Mouse (Mus musculus): Measurements from ENCODE around the gene Dhx36. TPM values are rescaled to one million over a fixed set of nuclear protein-coding genes. Genes with fewer than 3 reads are reported as not detected.

Gene Dhx36
- polyA plus RNA-seq, 1 experiment from 2014 or later, result 49.0 TPM

GRCm38 (mm10) chr3:62418387-62419138 lies 88.2 kb downstream of the Dhx36 start:
- Histone ChIP-seq H3K9ac (no peak overlapping the region), H3K4me1 (no peaks in the 10 kb centered on the region), H3K27ac (no peak overlapping the region), H3K27me3 (no peaks in the 10 kb centered on the region), H3K9me3 (no peaks in the 10 kb centered on the region), H3K4me2 (replicated peaks) (no peak overlapping the region), H3K4me3 (no peak overlapping the region), H3K36me3 (no peaks in the 10 kb centered on the region)
- ATAC-seq (ENCODE audit: insufficient number of reproducible peaks, insufficient read depth, low FRiP score, low TSS enrichment), result no peak
- WGBS, result 91% methylated on average over 6 of the region's 6 CpGs

Other genes with a start within 250 kb of the Dhx36 start
- 12.5 and 12.9 TPM in 2 replicates for gene Arhgef26, start 168.7 kb downstream of the Dhx36 start, polyA plus RNA-seq (2016; fragmentation: Nextera tagmentation; extraction: Ambion mirVana)
- 0.18 and 0.47 TPM in 2 replicates for gene Gpr149, start 98.1 kb upstream of the Dhx36 start, polyA plus RNA-seq (2016; fragmentation: Nextera tagmentation; extraction: Ambion mirVana)

All from embryonic facial prominence, embryonic 12.5 days (tissue).